Mouse (Mus musculus): ENCODE measurements around the gene Cdh23. TPM values are rescaled to one million over a fixed set of nuclear protein-coding genes. Genes with fewer than 3 reads are reported as not detected.
A peak's percentile ranks its signal among the peaks of the same experiment; 100 is the strongest.

The Cdh23 gene
- polyA plus RNA-seq, 1 experiment from 2014 or later, result 2.0 TPM

- Histone ChIP-seq H3K4me1 (ENCODE audit: control insufficient read depth, insufficient read depth, low read length) (peaks cover 9% of the 10 kb centered on the region), H3K27ac (ENCODE audit: low read depth, low read length) (no peak overlapping the region), H3K36me3 (ENCODE audit: control insufficient read depth, insufficient read depth, low read length) (no peaks in the 10 kb centered on the region), H3K27me3 (replicated peaks; ENCODE audit: control insufficient read depth, insufficient read depth, low read length) (no peaks in the 10 kb centered on the region), H3K9me3 (replicated peaks; ENCODE audit: control insufficient read depth, low read length) (no peaks in the 10 kb centered on the region), H3K4me3 (ENCODE audit: low read depth, low read length) (no peak overlapping the region), H3K4me2 (ENCODE audit: low read length) (no peak overlapping the region), H3K9ac (ENCODE audit: low read length) (no peak overlapping the region)
- 68% methylated on average over 5 of the region's 5 CpGs for WGBS
- no peak for ATAC-seq
- DNase-seq (ENCODE audit: low spot score), result no peak
Observed at GRCm38 (mm10) chr10:60353241-60354002, 342.9 kb downstream of the Cdh23 start.

- H3K36me3 ChIP-seq (ENCODE audit: control insufficient read depth, insufficient read depth, low read length), result no peaks in the 10 kb centered on the region
- peaks cover 3% of the 10 kb centered on the region for H3K27me3 ChIP-seq (replicated peaks; ENCODE audit: control insufficient read depth, insufficient read depth, low read length)
- H3K9me3 ChIP-seq (replicated peaks; ENCODE audit: control insufficient read depth, low read length), result no peaks in the 10 kb centered on the region
- peak; percentile 21 for DNase-seq (ENCODE audit: low spot score)
- H3K4me3 ChIP-seq (ENCODE audit: low read depth, low read length), result no peak overlapping the region
- no peak overlapping the region for H3K27ac ChIP-seq (ENCODE audit: low read depth, low read length)
- no peak overlapping the region for H3K4me2 ChIP-seq (ENCODE audit: low read length)
- 46% methylated on average over 7 of the region's 7 CpGs for WGBS
- peaks cover 10% of the 10 kb centered on the region for H3K4me1 ChIP-seq (ENCODE audit: control insufficient read depth, insufficient read depth, low read length)
- H3K9ac ChIP-seq (ENCODE audit: low read length), result no peak overlapping the region
- ATAC-seq, result no peak
Observed at GRCm38 (mm10) chr10:60351761-60352455, 344.4 kb downstream of the Cdh23 start.

GRCm38 (mm10) chr10:60351248-60351647 is 345.0 kb downstream of the Cdh23 start:
- 22% methylated on average over 3 of the region's 3 CpGs for WGBS
- Histone ChIP-seq H3K27ac (ENCODE audit: low read depth, low read length) (no peak overlapping the region), H3K4me3 (ENCODE audit: low read depth, low read length) (no peak overlapping the region), H3K9me3 (replicated peaks; ENCODE audit: control insufficient read depth, low read length) (no peaks in the 10 kb centered on the region), H3K9ac (ENCODE audit: low read length) (no peak overlapping the region), H3K4me1 (ENCODE audit: control insufficient read depth, insufficient read depth, low read length) (peaks cover 15% of the 10 kb centered on the region), H3K27me3 (replicated peaks; ENCODE audit: control insufficient read depth, insufficient read depth, low read length) (peaks cover 9% of the 10 kb centered on the region), H3K4me2 (ENCODE audit: low read length) (no peak overlapping the region), H3K36me3 (ENCODE audit: control insufficient read depth, insufficient read depth, low read length) (no peaks in the 10 kb centered on the region)
- DNase-seq (ENCODE audit: low spot score), result no peak
- ATAC-seq, result no peak

- H3K4me2 ChIP-seq (ENCODE audit: low read length), result no peak overlapping the region
- H3K36me3 ChIP-seq (ENCODE audit: control insufficient read depth, insufficient read depth, low read length), result no peaks in the 10 kb centered on the region
- peak; percentile 71 for DNase-seq (ENCODE audit: low spot score)
- H3K9me3 ChIP-seq (replicated peaks; ENCODE audit: control insufficient read depth, low read length), result no peaks in the 10 kb centered on the region
- no peak overlapping the region for H3K9ac ChIP-seq (ENCODE audit: low read length)
- peaks cover 18% of the 10 kb centered on the region for H3K4me1 ChIP-seq (ENCODE audit: control insufficient read depth, insufficient read depth, low read length)
- H3K27ac ChIP-seq (ENCODE audit: low read depth, low read length), result no peak overlapping the region
- ATAC-seq, result peak; percentile 61
- H3K27me3 ChIP-seq (replicated peaks; ENCODE audit: control insufficient read depth, insufficient read depth, low read length), result peaks cover 11% of the 10 kb centered on the region
- no peak overlapping the region for H3K4me3 ChIP-seq (ENCODE audit: low read depth, low read length)
- 41% methylated on average over 3 of the region's 3 CpGs for WGBS
Observed at GRCm38 (mm10) chr10:60350805-60351167, 345.5 kb downstream of the Cdh23 start.

- Histone ChIP-seq H3K9me3 (replicated peaks; ENCODE audit: control insufficient read depth, low read length) (no peaks in the 10 kb centered on the region), H3K27me3 (replicated peaks; ENCODE audit: control insufficient read depth, insufficient read depth, low read length) (peaks cover 11% of the 10 kb centered on the region), H3K4me1 (ENCODE audit: control insufficient read depth, insufficient read depth, low read length) (peaks cover 18% of the 10 kb centered on the region), H3K4me3 (ENCODE audit: low read depth, low read length) (no peak overlapping the region), H3K4me2 (ENCODE audit: low read length) (no peak overlapping the region), H3K27ac (ENCODE audit: low read depth, low read length) (no peak overlapping the region), H3K9ac (ENCODE audit: low read length) (no peak overlapping the region), H3K36me3 (ENCODE audit: control insufficient read depth, insufficient read depth, low read length) (no peaks in the 10 kb centered on the region)
- no peak for ATAC-seq
- DNase-seq (ENCODE audit: low spot score), result no peak
- 51% methylated on average over 5 of the region's 5 CpGs for WGBS
Observed at GRCm38 (mm10) chr10:60350077-60350804, 346.0 kb downstream of the Cdh23 start.

DNA sequence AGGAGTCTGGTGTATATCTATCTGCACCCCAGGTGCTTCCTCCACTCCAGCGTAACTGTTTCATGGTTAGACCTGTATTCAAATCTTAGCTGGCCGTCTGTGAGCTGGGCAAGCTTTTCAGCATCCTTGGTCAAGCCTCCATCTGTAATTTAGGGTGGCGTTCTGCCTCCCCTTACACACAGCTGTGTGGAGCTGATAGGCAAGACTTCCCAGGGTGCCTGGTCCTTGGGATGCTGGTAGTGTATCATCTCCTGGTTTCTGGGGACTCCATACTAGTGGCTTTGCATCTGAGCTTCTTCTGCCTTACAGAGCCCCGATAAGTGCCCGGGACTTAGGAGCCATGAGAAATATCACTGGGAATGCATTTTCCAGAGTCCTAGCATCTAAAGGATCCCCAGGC is 346.6 kb downstream of the Cdh23 start:
- Histone ChIP-seq H3K4me3 (ENCODE audit: low read depth, low read length) (no peak overlapping the region), H3K36me3 (ENCODE audit: control insufficient read depth, insufficient read depth, low read length) (no peaks in the 10 kb centered on the region), H3K4me2 (ENCODE audit: low read length) (no peak overlapping the region), H3K9me3 (replicated peaks; ENCODE audit: control insufficient read depth, low read length) (no peaks in the 10 kb centered on the region), H3K27me3 (replicated peaks; ENCODE audit: control insufficient read depth, insufficient read depth, low read length) (peaks cover 11% of the 10 kb centered on the region), H3K4me1 (ENCODE audit: control insufficient read depth, insufficient read depth, low read length) (peaks cover 23% of the 10 kb centered on the region), H3K27ac (ENCODE audit: low read depth, low read length) (no peak overlapping the region), H3K9ac (ENCODE audit: low read length) (no peak overlapping the region)
- 93% methylated on average over 5 of the region's 5 CpGs for WGBS
- ATAC-seq (no peak), DNase-seq (ENCODE audit: low spot score) (no peak)

DNA sequence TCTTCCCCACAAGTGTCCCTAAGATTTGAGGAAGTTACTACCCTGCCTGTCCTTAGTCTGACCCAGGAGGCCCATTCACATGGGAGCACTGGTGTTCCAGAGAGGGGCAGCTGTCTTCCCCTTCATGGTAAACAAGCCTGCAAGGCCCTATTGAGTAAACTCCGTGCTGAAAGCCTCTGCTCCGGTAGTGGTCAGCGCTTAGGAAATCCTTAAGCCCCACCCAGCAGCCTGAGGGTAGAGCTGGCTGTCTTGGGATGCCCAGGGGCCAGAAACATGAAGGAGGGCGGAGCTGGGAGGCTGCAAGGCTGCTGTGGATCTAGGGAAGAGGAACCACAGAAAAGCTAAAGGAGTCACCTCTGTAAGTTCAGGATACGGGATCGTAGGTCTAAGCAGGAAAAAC is 347.2 kb downstream of the Cdh23 start:
- ATAC-seq, result no peak
- WGBS, result 38% methylated on average over 6 of the region's 6 CpGs
- no peak overlapping the region for H3K9ac ChIP-seq (ENCODE audit: low read length)
- no peak overlapping the region for H3K4me2 ChIP-seq (ENCODE audit: low read length)
- no peak for DNase-seq (ENCODE audit: low spot score)
- H3K36me3 ChIP-seq (ENCODE audit: control insufficient read depth, insufficient read depth, low read length), result no peaks in the 10 kb centered on the region
- peaks cover 11% of the 10 kb centered on the region for H3K27me3 ChIP-seq (replicated peaks; ENCODE audit: control insufficient read depth, insufficient read depth, low read length)
- no peaks in the 10 kb centered on the region for H3K9me3 ChIP-seq (replicated peaks; ENCODE audit: control insufficient read depth, low read length)
- H3K27ac ChIP-seq (ENCODE audit: low read depth, low read length), result no peak overlapping the region
- H3K4me1 ChIP-seq (ENCODE audit: control insufficient read depth, insufficient read depth, low read length), result peaks cover 23% of the 10 kb centered on the region
- no peak overlapping the region for H3K4me3 ChIP-seq (ENCODE audit: low read depth, low read length)

DNA sequence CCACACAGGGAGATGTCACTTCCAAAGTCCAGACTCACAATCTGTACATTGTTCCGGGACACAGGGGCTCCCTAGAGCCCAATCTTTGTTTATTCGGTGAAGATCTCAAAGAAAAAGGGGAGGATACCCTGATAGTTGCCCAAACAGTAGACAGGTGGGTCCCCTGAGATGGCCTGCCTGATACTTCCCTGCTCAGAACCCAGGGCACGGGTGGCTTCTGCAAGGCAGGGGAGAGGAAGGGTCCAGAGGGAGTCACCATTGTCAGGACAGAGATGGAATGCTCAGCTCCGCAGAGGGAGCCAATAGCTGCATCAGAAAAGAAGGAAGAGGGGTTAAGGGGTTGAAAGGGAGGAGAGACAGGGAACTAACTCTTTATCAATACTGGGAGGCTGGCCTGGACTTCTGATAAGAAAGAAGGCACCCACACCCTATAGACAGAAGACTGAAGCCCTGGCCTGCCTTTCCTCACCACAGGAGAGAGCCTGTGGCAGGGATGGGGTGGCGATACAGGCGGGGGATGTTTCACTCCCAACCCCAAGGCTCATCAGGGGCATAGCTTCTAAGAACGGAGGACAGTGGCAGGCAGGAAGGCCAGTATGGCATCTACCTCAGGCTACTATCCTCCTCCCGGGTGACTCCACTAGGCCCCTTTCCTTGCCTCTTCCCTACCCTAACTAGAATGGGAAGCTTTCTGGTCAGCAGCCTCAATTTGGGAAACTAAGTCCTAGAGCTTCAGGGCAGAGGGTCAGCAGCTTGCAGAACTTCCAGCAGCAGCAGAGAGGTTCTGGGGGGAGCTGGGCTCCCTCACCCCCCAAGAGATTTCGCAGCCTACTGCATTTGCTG is 348.3 kb downstream of the Cdh23 start:
- no peaks in the 10 kb centered on the region for H3K36me3 ChIP-seq (ENCODE audit: control insufficient read depth, insufficient read depth, low read length)
- H3K4me1 ChIP-seq (ENCODE audit: control insufficient read depth, insufficient read depth, low read length), result peaks cover 23% of the 10 kb centered on the region
- no peaks in the 10 kb centered on the region for H3K9me3 ChIP-seq (replicated peaks; ENCODE audit: control insufficient read depth, low read length)
- whole genome bisulfite sequencing, result 37% methylated on average over 9 of the region's 9 CpGs
- no peak overlapping the region for H3K9ac ChIP-seq (ENCODE audit: low read length)
- H3K4me2 ChIP-seq (ENCODE audit: low read length), result no peak overlapping the region
- H3K27ac ChIP-seq (ENCODE audit: low read depth, low read length), result 0 out of 2 replicates have a peak overlapping the region, but pooled peaks have one; percentile 9
- ATAC-seq (no peak), DNase-seq (ENCODE audit: low spot score) (no peak)
- H3K4me3 ChIP-seq (ENCODE audit: low read depth, low read length), result no peak overlapping the region
- peaks cover 11% of the 10 kb centered on the region for H3K27me3 ChIP-seq (replicated peaks; ENCODE audit: control insufficient read depth, insufficient read depth, low read length)
